Mouse (Mus musculus) embryo, embryonic 10.5 days (tissue): ENCODE measurements around the gene Sat2.

Source experiments
- DNase-seq: peaks from one replicate; pipeline ENCODE4 v3.0.0-alpha.2; 2015; ENCODE audit warnings: low spot score

Gene Sat2

DNA sequence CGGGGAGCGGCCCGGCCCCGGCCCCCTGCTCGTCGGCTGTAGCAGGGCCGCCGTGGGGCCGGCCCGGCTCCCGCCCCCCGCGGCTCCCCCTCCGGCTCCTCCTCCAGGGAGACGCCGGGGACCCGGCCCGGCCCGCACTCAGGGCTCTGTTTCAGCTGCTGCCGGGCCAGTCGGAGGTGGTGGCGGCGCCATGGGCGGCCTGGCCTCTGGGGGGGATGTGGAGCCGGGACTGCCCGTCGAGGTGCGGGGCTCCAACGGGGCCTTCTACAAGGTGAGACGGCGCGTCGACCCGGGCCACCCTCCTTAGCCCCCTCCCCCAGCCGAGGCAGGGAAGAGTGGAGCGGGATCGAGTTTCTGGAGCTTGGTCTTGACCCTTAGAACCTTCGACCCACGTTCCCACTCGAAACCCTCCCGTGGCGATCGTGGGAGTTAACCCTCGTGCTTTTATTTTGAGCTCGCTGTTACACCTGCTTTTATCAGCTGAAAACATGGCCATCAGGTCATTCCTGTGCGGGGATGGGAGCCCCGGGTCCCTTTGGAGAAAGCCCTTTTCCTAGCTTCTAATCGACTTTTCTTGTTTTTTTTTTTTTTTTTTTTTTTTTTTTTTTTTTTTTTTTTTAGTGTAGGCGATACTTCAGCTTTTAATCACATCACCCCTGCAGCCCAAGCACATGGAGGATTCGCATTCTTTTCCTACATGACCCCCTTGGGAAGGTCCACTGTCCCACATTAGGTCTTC, 11.5 kb downstream of the Sat2 start:
- DNase-seq, result peak; percentile 55

DNA sequence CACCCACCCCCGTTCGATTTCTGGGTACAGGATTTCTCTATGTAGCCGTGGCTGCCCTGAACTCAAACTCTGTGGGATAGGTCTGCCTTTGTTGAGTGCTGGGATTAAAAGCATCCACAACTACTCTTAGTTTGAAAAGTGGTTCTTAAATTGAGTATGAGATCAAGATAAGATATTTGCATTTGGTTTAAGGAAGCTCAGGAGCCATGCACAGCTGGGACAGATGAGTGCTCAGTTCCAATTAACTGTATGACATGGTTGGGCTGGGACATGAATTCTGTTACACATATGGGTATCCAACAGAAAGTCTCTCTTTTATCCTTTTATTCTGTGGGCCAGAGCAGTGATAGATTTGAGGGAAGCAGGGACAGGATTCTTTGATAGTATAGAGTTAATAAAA, 13.6 kb downstream of the Sat2 start:
- no peak for DNase-seq

DNA sequence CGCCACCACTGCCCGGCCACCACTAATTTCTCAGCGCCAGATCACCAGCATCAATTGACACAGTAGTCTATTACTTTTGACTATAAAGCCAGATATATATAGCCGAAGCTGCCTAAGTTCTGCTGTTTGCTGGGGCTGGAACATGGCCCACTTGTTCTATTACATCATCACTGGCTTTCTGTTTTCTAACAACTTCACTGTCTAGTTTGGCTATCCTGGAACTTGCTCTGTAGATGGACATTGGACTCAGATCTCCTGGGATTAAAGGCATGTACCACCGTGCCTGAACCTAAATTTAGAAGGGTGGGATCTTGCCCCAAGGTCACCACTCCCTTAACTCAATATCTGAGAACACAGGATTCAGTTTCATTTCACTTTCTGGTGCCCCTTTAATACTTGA, 24.0 kb downstream of the Sat2 start:
- DNase-seq, result no peak

DNA sequence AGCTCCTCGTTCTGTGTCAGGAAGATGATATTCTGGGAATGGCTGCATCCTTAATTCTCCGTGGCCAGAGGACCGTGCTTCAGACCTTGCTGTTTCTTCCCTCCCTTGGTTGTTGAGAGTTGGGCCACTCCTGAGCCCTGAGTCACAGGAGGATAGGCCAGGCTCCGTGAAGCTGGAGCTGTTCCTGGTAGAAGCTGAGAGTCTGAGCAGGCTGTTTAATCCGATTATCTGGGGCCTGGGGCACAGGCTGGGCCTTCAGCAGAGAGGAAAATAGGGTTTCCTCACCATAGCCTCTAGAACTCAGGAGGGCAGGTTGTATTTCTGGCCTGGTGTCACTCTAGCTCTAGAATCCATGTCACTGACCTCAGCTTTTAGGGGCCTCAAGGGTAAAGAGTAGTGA, 31.6 kb downstream of the Sat2 start:
- no peak for DNase-seq

DNA sequence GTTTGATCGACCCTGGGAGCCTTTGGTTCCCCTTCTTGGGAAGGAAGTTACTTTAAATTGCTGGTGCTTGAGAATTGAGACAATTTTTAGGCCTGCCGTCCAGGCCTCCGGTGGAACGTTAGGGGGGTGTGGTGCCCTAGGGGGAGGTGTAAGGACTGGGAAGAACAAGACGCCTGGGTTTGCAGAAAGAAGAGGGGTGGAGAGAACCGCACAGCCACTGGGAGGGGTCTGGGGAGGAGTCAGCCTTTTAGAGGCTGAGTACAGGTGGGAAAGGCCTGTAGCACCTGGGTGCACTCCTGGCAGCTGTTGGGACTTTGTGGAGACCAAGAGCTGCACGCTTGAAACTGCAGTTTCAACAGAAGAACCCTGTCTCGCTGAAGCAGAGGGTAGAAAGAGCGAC, 32.9 kb downstream of the Sat2 start:
- no peak for DNase-seq

DNA sequence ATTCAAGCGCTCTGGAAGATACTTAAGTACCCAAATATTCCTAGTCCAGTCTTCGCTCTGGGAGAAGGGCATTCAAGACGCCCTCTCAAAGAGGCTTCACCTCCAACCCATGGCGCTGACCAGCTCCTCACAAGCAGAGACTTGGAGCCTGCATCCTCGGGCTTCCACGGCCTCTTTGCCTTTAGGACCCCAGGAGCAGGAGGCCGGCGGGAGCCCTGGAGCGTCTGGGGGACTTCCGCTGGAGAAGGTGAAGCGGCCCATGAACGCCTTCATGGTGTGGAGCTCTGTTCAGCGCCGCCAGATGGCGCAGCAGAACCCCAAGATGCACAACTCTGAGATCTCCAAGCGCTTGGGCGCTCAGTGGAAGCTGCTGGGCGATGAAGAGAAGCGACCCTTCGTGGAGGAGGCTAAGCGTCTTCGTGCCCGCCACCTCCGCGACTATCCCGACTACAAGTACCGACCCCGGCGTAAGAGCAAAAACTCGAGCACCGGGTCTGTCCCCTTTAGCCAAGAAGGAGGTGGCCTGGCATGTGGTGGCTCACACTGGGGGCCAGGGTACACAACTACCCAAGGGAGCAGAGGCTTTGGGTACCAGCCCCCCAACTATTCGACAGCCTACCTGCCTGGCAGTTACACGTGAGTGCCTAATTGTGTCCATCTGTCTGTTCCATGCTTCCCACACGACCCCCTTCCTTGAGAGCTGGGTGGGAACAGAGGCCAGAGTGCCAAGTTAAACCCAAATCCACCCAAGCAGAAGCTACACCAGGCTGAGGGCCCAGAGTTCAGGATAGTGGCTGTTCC, 33.6 kb downstream of the Sat2 start, which contains the start of gene Sox15:
Sox15 (plus strand) TSS at position 51 of the 801 bp plus-strand sequence.
- peak; percentile 90 for DNase-seq

DNA sequence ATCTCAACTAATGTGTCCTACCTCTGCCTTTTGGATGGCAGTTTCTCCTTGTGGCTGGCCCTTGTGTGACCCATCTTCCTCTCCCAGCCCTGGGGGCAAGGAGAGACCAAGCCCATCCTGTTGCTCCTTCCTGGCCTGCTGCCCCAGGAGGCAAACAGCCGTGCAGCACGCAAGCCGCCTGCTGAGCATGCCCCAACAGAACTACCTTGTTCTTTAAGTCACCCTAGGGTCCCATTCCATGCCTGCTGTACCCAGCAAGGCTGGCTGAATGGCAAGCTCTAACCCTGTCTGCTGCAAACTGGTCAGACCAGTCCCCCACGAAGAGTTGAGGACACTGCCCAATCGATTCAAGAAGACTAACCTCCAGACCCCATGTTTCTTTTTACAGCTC, 34.2 kb downstream of the Sat2 start:
- DNase-seq, result no peak

DNA sequence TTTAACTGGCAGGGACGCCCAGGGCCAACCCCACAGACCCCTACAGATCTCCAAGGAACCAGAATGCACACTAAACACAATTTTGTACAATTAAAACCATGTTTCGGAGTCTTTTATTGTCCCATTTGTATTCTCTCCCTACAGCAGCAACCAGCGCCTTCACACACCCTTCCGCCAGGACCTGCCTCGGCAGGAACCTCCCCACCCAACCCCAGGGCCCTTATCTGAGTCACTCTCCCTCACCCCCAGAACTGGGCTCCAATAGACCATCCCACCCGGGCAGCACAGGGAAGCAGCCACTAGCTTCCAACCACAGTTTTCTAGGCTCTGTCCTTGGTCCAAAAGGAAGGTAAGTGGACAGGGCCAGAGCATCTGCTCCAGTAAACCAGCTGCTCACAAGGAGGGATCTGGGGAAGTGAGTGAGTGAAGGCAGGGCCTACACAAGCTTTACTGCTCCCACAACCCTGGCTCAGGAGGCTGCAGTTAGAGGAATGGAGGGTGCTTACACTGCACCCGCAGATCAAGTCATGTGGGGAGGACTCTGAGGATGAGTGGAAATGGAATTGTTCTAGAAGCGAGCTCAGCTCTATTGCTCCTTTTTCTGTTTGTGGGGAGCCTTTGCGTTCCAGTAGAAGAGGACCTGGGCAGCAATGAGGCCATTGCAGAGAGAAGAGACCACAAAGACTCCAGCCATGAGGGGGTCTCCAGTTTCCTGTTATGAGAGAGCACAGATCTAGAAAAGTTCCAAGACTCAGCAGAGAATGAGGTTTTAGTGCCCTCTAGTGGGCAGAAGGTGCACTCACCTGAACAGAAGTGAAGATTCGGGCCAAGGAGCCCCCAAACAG, 35.0 kb downstream of the Sat2 start:
- DNase-seq, result peak; percentile 89

DNA sequence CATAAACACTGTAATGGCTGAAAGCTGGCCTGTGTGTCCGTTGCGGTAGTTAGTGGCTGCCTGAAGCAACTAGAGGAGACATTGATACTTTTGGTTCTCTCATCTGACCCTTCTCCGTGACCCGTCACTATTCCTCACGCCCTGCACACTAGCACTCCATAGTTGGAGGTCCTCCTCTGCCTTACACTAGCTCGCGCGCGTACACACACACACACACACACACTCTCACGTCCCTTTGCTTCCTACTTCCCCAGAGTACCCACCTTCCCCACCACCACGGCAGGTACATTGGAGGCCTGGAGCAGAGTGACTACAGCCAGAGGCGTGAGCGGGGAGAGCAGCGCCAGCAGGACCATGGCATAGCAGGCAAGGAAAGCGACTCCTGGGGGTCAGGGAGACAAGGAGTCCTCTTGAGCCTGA, 35.6 kb downstream of the Sat2 start:
- DNase-seq, result no peak

DNA sequence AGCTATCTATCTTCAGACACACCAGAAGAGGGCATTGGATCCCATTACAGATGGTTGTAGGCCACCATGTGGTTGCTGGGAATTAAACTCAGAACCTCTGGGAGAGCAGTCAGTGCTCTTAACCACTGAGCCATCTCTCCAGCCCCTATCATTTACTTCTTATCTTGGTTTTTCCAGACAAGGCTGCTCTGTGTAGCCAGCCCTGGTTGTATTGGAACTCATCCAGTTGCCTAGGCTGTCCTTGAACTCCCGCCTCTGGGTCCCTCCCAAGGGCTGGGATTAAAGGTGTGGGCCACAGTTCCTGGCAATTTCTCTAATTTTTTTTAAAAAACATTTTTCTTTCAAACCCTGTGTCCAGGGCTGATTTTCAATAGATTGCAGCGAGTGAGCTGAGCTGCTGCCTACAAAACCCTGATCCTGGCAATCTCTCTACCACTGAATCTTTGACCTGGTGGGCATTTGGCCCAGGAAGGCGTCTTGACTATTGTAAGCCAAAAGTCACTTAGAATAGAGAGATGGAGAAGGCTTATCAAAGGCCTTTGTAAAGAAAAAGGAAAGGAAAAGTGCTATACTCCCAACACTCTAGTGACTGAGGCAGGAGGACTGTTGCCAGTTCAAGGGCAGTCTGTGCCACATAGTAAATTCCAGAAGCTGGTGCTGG, 39.5 kb downstream of the Sat2 start:
- peak; percentile 13 for DNase-seq

DNA sequence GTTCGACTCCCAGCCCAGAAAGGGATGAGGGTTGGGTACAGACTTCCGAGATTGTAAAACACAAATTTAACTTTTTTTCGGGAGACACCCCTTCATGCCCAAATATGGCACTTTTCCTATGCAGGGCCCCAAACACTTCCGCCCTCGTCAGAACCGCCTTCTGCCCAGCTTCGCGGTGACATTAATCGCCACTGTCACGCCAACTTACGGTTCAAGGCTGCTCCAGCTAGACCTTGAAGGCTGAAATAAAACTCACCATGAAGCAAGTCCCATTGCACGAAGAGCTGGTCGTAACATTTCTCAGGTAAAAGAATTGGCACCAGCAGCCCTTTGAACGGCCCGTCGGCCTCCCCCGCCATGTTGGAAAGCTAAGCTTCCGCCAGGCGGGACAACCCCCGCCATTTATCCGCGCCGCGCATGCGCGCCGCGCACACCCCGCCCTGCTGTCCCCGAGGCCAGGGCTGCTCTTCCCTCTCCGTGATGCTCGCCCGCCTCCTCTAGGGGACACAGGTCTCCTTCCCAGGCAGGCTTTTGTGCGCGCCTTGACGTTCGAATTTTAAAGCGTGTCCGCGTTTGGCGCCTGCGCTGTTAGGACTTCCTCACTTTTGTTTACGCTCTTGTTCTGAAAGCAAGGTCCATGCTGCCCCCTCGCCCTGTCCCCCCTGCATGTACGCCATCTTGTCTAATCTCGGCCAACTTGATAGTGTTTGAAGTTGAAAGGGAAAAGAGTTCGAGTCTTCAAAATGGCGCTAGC, 40.6 kb downstream of the Sat2 start, which contains the start of gene Mpdu1:
Mpdu1 (minus strand) TSS at position 430 of the 754 bp plus-strand sequence.
- DNase-seq, result peak; percentile 98

DNA sequence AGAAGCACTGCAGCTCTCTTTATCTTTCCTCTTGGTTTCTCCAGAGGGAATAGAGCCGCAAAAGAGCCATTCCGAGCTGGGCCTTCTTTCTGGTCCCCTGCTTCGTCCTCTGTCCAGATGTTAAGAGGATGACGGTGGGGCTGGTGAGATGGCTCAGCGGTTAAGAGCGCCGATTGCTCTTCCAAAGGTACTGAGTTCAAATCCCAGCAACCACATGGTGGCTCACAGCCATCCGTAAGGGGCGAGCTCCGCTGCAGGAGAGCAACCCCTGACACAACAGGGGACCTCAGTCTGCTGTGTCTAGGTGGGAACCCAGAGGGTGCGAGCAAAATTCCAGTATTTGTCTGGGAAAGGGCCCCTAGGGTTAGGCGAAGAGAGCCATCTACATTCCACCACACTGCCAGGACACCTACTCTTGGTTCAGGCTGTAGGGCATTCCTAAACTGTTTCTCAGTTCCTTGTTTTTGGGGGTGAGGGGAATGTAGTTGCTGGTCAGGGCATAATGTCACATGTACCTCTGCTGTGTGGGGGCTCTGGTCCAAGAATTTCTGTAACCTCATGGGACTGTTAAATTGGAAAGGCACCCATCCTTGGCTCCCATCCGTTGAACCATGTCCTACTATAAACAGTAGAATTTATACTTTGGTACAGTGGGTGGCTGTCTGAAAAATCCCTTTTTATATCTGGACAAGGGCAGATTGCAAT, 41.3 kb downstream of the Sat2 start:
- DNase-seq, result no peak

DNA sequence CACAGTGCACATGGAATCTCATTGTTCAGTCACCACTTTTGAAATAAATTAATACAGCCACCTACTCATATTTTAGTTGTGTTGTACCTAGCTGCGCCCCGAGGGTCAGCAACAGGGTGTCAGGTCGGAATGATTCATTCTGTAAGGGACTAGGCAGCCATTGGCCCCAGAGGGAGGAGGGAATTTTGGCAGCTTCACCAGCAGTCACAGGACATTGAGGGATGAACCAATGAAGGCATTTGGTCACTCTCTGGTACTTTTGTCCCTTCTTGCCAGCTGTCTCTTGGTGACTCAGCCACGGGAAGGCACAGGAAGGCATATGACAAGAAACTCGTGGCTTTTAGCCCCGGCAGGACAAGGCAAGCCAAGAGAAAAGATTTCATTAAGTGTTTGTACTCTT, 42.0 kb downstream of the Sat2 start:
- DNase-seq, result no peak

DNA sequence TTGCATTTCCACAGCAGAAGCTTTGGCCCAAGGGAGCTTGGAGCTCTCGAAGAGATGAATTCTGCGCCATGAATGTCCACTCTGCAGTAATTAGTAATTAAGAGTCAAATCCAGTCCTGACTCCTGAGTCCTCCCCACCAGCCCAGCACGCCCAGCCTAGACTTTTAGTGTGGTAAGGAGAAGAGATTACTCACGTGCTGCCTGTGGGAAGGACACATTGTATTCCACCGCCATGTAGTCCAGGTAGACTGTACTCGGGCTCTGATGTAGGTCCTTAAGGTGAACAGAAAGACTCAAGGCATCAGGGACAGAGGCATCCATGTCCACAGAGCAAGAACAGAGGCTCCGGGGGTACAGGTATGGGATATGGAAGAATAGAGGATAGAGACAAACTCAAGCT, 43.0 kb downstream of the Sat2 start:
- no peak for DNase-seq

DNA sequence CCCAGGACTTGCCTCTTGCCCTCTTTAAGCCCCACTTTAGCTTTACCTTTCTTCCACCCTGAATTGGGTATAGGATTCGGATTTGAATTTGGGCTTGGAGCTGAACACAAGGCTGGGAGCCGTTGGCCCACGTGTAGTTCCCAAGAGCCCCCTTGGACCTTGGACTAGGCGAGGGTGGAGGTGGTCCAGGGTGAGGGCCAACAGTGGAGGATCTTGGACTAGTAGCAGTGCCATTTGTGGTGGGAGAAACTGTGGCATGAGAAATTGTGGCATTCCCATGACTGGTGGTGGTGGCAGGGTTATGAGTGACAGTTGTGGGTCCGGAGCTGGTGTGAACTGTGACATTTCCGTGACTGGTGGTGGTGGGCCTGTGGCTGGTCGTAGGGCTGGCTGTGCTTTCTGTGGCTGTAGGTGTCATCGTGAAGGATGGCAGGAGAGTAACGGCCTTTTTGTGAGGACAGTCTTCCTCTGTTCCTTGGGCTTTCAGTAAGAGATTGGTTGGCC, 43.7 kb downstream of the Sat2 start:
- DNase-seq, result no peak

DNA sequence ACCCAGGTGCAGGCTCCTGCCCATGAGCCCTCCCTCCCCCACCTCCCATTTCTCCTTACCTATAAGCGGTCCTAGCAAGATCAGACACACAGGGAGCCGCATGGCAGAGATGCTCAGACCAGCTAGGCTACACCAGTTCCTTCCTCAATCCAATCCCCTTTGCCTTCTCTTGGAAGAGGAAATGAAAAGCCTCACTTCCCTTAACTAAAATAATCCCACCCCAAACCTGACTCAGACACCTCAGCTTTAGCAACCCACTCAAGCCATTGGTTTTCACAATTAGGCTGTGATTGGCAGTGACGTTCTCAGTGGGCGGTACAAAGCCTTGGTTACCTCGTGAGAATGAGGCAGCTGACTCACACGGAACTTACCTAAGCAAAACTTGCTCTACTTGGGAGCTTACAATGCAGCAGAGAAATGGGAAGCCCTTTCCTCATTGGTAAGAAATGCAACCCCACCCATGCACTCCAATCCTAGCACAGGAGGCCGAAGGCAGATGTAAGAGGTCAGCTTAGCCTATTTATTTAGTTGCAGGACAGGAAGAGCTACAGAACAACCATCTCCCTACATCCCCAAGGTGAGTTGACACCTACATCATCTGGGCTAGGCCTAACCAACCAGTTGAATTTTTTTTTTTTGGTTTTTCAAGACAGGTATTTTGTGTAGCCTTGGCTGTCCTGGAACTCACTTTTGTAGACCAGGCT, 44.3 kb downstream of the Sat2 start, which contains the start of gene Cd68:
Cd68 (minus strand) TSS at position 193 of the 704 bp plus-strand sequence.
- DNase-seq, result peak; percentile 54

DNA sequence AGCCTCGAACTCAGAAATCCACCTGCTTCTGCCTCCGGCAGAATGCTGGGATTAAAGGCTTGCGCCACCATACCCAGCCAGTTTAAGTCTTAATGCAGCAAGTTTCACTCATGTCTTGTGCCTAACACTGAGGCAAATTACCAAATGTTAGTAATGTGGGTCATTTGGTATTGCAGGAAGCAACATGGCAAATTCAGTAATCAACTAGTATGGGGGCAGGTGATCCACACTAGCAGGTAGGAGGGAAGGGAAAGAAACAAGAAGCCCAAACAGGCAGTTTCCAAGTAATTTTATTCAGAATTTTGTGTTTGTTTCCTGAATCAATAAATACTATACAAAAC, 44.8 kb downstream of the Sat2 start:
- no peak for DNase-seq

DNA sequence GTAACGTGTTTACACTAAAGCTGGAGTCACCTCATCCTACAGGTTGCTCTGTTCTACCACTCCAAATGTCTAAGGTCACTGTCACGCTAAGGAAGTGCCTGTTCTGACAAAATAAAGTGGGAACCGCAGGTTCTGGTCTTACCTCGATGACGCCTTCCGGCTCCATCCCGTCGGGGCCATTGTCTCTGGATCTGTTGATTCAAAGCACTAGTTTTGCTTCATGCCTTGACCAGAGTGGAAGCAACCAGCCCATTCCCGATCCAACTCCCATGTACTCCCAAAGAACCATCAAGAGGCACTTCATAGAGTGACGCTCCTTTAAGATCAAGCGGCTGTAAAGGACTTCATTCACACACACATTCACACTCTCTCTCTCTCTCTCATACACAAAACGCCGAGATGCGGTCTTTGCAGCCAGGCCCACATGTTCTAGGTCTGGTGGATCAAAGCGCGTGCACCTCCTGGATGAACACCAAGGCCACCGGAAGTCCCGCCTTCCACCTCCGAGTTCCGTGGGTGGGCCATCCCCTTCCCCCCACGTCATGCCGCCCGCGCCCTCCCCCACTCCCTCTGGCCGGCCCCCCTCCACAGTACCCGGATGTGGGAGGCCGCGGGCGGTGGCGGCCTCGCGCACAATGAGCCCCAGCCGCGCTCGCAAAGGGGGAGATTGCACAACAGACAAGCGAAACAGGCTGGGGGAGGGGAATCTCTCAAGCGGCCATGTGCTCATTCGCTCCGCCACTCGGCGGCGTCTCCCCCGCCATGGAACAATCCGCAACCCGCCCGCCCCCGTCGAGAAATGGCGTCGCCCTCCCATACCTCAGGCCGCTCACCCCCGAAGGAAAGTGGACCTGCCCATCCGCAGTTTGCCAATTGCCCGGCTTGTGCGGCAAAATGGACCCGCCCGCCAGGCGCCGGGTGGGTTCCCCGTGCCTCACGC, 49.2 kb downstream of the Sat2 start:
- DNase-seq, result peak; percentile 96

DNA sequence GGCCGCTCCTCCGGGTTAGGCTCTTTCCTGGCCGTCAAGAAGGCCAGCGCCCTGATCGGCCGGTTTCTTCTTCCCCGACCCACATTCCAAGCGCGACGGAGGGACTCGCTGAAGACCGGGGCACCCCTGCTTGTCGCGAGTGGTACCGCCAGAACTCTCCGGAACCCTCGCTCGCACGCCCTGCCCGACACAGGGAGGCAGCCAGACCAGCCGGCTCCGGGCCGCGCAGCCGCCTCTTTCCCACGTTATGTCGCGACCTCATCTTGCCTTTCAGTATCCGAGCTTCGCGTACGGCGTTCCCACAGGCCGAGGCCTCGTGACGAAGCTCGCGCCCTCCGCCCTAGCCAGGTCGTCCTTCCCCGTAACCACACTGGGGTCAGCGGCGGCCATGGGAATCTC, 49.9 kb downstream of the Sat2 start:
- DNase-seq, result no peak
